Comparison of ENCODE assay signal across 17 mouse cellular contexts in genomic region chr14:35092646-35093045, GRCm38 (mm10).
"Had no signal": no experiment of that assay in that cellular context is flagged by ENCODE, and none has a peak within 500 bp of the region (broad histone marks: within the 10 kb centered on the region; RNA-seq: fewer than 3 reads in every experiment).

No protein-coding gene starts in this region.

- H3K9ac ChIP-seq: neural tube, embryonic 12.5 days; neural tube, embryonic 13.5 days; neural tube, embryonic 15.5 days; stomach, embryonic 15.5 days had no signal

- H3K4me2 ChIP-seq: neural tube, embryonic 12.5 days; neural tube, embryonic 13.5 days; neural tube, embryonic 15.5 days; stomach, embryonic 15.5 days had no signal

- H3K27ac ChIP-seq: neural tube, embryonic 12.5 days; neural tube, embryonic 13.5 days; neural tube, embryonic 15.5 days; stomach, embryonic 15.5 days; stomach, postnatal 0 days had no signal

- H3K4me3 ChIP-seq: neural tube, embryonic 12.5 days; neural tube, embryonic 13.5 days; neural tube, embryonic 15.5 days; stomach, embryonic 15.5 days had no signal

- DNase-seq: retina, postnatal 1 day; right cerebral cortex, adult 18-20 months; right cerebral cortex, postnatal 14 days; right cerebral cortex, postnatal 25 days; right cerebral cortex, postnatal 4 days; spleen, adult 18-20 months; thymus, adult 18-20 months; thymus, adult 2 months; thymus, postnatal 14 days; thymus, postnatal 25 days; thymus, postnatal 36 days; thymus, postnatal 4 days had no signal

- H3K9me3 ChIP-seq: neural tube, embryonic 12.5 days; neural tube, embryonic 13.5 days; neural tube, embryonic 15.5 days; stomach, embryonic 15.5 days had no signal

- H3K36me3 ChIP-seq: neural tube, embryonic 12.5 days; neural tube, embryonic 13.5 days; neural tube, embryonic 15.5 days; stomach, embryonic 15.5 days had no signal

- H3K27me3 ChIP-seq: neural tube, embryonic 12.5 days; neural tube, embryonic 13.5 days; neural tube, embryonic 15.5 days; stomach, embryonic 15.5 days had no signal

- H3K4me1 ChIP-seq: stomach, embryonic 15.5 days had no signal
